Mouse (Mus musculus) liver, postnatal 0 days (tissue): ENCODE data around the gene Col4a3.

Experiments
- CTCF ChIP-seq: sonication (generic); IDR thresholded peaks from 2 replicates; pipeline ENCODE4 v1.5.1; 2016; ENCODE audit warnings: antibody characterized with exemption, low read depth
- EP300 ChIP-seq: IDR thresholded peaks from 2 replicates; pipeline ENCODE4 v1.6.1; 2016; ENCODE audit warnings: antibody characterized with exemption, low read depth, mild to moderate bottlenecking

DNA sequence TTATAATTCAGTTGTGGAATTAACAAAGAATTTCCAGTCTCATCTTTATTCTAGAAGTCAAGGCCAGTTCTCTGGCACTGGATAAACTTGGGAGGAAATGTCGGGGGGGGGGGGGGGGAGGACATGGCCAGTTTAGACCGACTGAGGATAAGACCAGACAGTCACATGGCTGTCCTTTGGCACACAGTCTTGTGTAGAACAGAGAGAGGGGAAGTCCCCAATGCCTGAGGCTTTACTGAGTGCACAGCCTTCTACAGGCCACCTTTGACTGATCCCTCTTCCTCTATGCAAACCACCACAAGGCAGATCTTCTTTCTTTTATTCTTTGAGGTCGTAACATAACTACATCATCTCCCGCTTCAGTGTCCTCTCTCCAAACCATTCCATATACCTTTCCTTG, 49.6 kb downstream of the Col4a3 start:
- no peak for TF ChIP-seq EP300
- no peak for TF ChIP-seq CTCF
